In genomic region chr6:86067145-86067544, GRCm38 (mm10) we compare ENCODE assay signal across 27 mouse cellular contexts. TPM values are rescaled to one million over a fixed set of nuclear protein-coding genes. Genes with fewer than 3 reads are reported as not detected.
DNase-seq lines count a peak whose midpoint lies in the region; ATAC-seq and TF ChIP-seq lines count a peak whose summit lies in the region.
"Had no signal": no experiment of that assay in that cellular context is flagged by ENCODE, and none has a peak within 500 bp of the region (broad histone marks: within the 10 kb centered on the region; RNA-seq: fewer than 3 reads in every experiment).

No protein-coding gene starts in this region.

- TF ChIP-seq CTCF in olfactory bulb, adult 2 months (IDR thresholded peaks at IDR 0.05; ENCODE audit: insufficient read depth, low read depth, low read length) = no peak

- no peaks in the 10 kb centered on the region for H3K27me3 ChIP-seq in hindbrain, embryonic 13.5 days
- H3K27me3 ChIP-seq in hindbrain, embryonic 14.5 days (ENCODE audit: control insufficient read depth, insufficient read depth, low read length) = no peaks in the 10 kb centered on the region
- H3K27me3 ChIP-seq in midbrain, embryonic 16.5 days (ENCODE audit: control insufficient read depth, insufficient read depth, low read depth, low read length) = no peaks in the 10 kb centered on the region
- H3K27me3 ChIP-seq in midbrain, embryonic 11.5 days (ENCODE audit: control insufficient read depth, insufficient read depth, low read length) = no peaks in the 10 kb centered on the region; the same call in 1 of the 2 replicates
- H3K27me3 ChIP-seq: embryonic facial prominence, embryonic 12.5 days; kidney, embryonic 15.5 days had no signal

- H3K9me3 ChIP-seq in hindbrain, embryonic 13.5 days = no peaks in the 10 kb centered on the region
- H3K9me3 ChIP-seq in hindbrain, embryonic 14.5 days (ENCODE audit: control insufficient read depth, low read length) = no peaks in the 10 kb centered on the region
- no peaks in the 10 kb centered on the region for H3K9me3 ChIP-seq in midbrain, embryonic 16.5 days (replicated peaks; ENCODE audit: control insufficient read depth, low read length, poor library complexity, severe bottlenecking)
- no peaks in the 10 kb centered on the region for H3K9me3 ChIP-seq in midbrain, embryonic 11.5 days (ENCODE audit: control insufficient read depth, low read length)
- H3K9me3 ChIP-seq: embryonic facial prominence, embryonic 12.5 days; hindbrain, embryonic 10.5 days; kidney, embryonic 15.5 days had no signal

- peak overlapping the region; percentile 56 for H3K27ac ChIP-seq in hindbrain, embryonic 13.5 days
- H3K27ac ChIP-seq in hindbrain, embryonic 14.5 days = no peak overlapping the region
- peak overlapping the region; percentile 34 for H3K27ac ChIP-seq in midbrain, embryonic 16.5 days (ENCODE audit: low read length)
- H3K27ac ChIP-seq in midbrain, embryonic 11.5 days (ENCODE audit: low read depth, low read length) = no peak overlapping the region
- H3K27ac ChIP-seq in olfactory bulb, adult 2 months (ENCODE audit: insufficient read depth, low read depth, low read length) = peak overlapping the region; percentile 100
- H3K27ac ChIP-seq: embryonic facial prominence, embryonic 12.5 days; hindbrain, embryonic 10.5 days; kidney, embryonic 15.5 days had no signal

- no peaks in the 10 kb centered on the region for H3K36me3 ChIP-seq in hindbrain, embryonic 13.5 days
- H3K36me3 ChIP-seq in hindbrain, embryonic 14.5 days (replicated peaks; ENCODE audit: control insufficient read depth, insufficient read depth) = no peaks in the 10 kb centered on the region
- no peaks in the 10 kb centered on the region for H3K36me3 ChIP-seq in midbrain, embryonic 16.5 days (ENCODE audit: control insufficient read depth, insufficient read depth, low read length)
- no peaks in the 10 kb centered on the region for H3K36me3 ChIP-seq in midbrain, embryonic 11.5 days (ENCODE audit: control insufficient read depth, insufficient read depth, low read length)
- H3K36me3 ChIP-seq: embryonic facial prominence, embryonic 12.5 days; hindbrain, embryonic 10.5 days; kidney, embryonic 15.5 days had no signal

- H3K4me1 ChIP-seq in hindbrain, embryonic 13.5 days (replicated peaks) = peaks cover 96% of the 10 kb centered on the region
- H3K4me1 ChIP-seq in hindbrain, embryonic 14.5 days (replicated peaks; ENCODE audit: control insufficient read depth, insufficient read depth, low read length) = peaks cover 81% of the 10 kb centered on the region
- H3K4me1 ChIP-seq in midbrain, embryonic 16.5 days (ENCODE audit: control insufficient read depth, insufficient read depth, low read length) = peaks cover 68% of the 10 kb centered on the region
- H3K4me1 ChIP-seq in midbrain, embryonic 11.5 days (ENCODE audit: control insufficient read depth, insufficient read depth, low read length) = peaks cover 35% of the 10 kb centered on the region
- H3K4me1 ChIP-seq in olfactory bulb, adult 2 months (ENCODE audit: control insufficient read depth, insufficient read depth, low read length) = peaks cover 51% of the 10 kb centered on the region
- H3K4me1 ChIP-seq: embryonic facial prominence, embryonic 12.5 days; kidney, embryonic 15.5 days had no signal

- H3K4me3 ChIP-seq in hindbrain, embryonic 13.5 days = no peak overlapping the region
- no peak overlapping the region for H3K4me3 ChIP-seq in hindbrain, embryonic 14.5 days (replicated peaks; ENCODE audit: low read length)
- H3K4me3 ChIP-seq in midbrain, embryonic 16.5 days (ENCODE audit: low read depth, low read length) = no peak overlapping the region
- no peak overlapping the region for H3K4me3 ChIP-seq in midbrain, embryonic 11.5 days (ENCODE audit: low read depth, low read length)
- H3K4me3 ChIP-seq in olfactory bulb, adult 2 months (ENCODE audit: insufficient read depth, low read depth, low read length) = no peak overlapping the region
- H3K4me3 ChIP-seq: embryonic facial prominence, embryonic 12.5 days; hindbrain, embryonic 10.5 days; kidney, embryonic 15.5 days had no signal

- peak; percentile 51 for ATAC-seq in cerebellum, adult (ENCODE audit: insufficient number of reproducible peaks, low FRiP score, low TSS enrichment)
- ATAC-seq in hindbrain, embryonic 13.5 days (ENCODE audit: low FRiP score) = no peak
- no peak for ATAC-seq in hindbrain, embryonic 14.5 days (ENCODE audit: low FRiP score)
- no peak for ATAC-seq in midbrain, embryonic 16.5 days
- no peak for ATAC-seq in midbrain, embryonic 11.5 days (ENCODE audit: low FRiP score)
- ATAC-seq: activated CD4-positive, CD25-positive, alpha-beta regulatory T cell, adult 4 months; intestine, postnatal 0 days had no signal

- DNase-seq in cerebellum, adult 9-11 months = no peak
- DNase-seq in hindbrain, embryonic 14.5 days (ENCODE audit: low spot score) = no peak
- DNase-seq in midbrain, embryonic 11.5 days (ENCODE audit: low spot score, missing footprints) = no peak
- DNase-seq in kidney, adult 11 months = no peak
- DNase-seq: adrenal gland, adult 8-10 months; cerebellum, adult 8-10 months; kidney, postnatal 36 days; lung, postnatal 4 days; thymus, postnatal 14 days had no signal

- no peak overlapping the region for H3K9ac ChIP-seq in hindbrain, embryonic 13.5 days
- H3K9ac ChIP-seq in hindbrain, embryonic 14.5 days = no peak overlapping the region
- 0 out of 2 replicates have a peak overlapping the region, but pooled peaks have one; percentile 27 for H3K9ac ChIP-seq in midbrain, embryonic 16.5 days (ENCODE audit: low read depth, low read length)
- H3K9ac ChIP-seq in midbrain, embryonic 11.5 days (ENCODE audit: low read length) = no peak overlapping the region
- H3K9ac ChIP-seq: embryonic facial prominence, embryonic 12.5 days; kidney, embryonic 15.5 days had no signal

- TF ChIP-seq POLR2A in olfactory bulb, adult 2 months (IDR thresholded peaks at IDR 0.05; ENCODE audit: insufficient read depth, low read depth, low read length) = no peak

- WGBS in hindbrain, embryonic 13.5 days = 57% methylated on average over 5 of the region's 5 CpGs
- 40% methylated on average over 5 of the region's 5 CpGs for WGBS in hindbrain, embryonic 14.5 days
- 39% methylated on average over 5 of the region's 5 CpGs for WGBS in midbrain, embryonic 16.5 days
- 56% methylated on average over 5 of the region's 5 CpGs for WGBS in midbrain, embryonic 11.5 days
- WGBS in olfactory bulb, adult 2 months = 26% methylated on average over 5 of the region's 5 CpGs

- H3K4me2 ChIP-seq in hindbrain, embryonic 13.5 days = no peak overlapping the region
- H3K4me2 ChIP-seq in hindbrain, embryonic 14.5 days (replicated peaks) = no peak overlapping the region
- no peak overlapping the region for H3K4me2 ChIP-seq in midbrain, embryonic 16.5 days (ENCODE audit: low read length)
- no peak overlapping the region for H3K4me2 ChIP-seq in midbrain, embryonic 11.5 days
- H3K4me2 ChIP-seq: embryonic facial prominence, embryonic 12.5 days; heart, embryonic 11.5 days; kidney, embryonic 15.5 days had no signal

RNA-seq across cellular contexts. Expression of gene Add2, which starts 38.7 kb away (rescaled TPM):
- 173 and 185 TPM in 2 replicates for polyA plus RNA-seq in hindbrain, embryonic 13.5 days (2015; fragmentation: Nextera tagmentation; extraction: Ambion mirVana)
- 102 and 111 TPM in 2 replicates for polyA plus RNA-seq in hindbrain, embryonic 14.5 days (2014; fragmentation: Nextera tagmentation; extraction: Ambion mirVana)
- 166 and 197 TPM in 2 replicates for polyA plus RNA-seq in midbrain, embryonic 16.5 days (2015; fragmentation: Nextera tagmentation; extraction: Ambion mirVana)
- 57.8 and 64.5 TPM in 2 replicates for polyA plus RNA-seq in midbrain, embryonic 11.5 days (2014; fragmentation: Nextera tagmentation; extraction: Ambion mirVana)
- 39.6 TPM in 1 of 2 replicates, not detected in the other for polyA plus RNA-seq in olfactory bulb, adult 2 months (2012; ENCODE audit: insufficient read depth, insufficient read length, low replicate concordance, missing spikeins)
- polyA plus RNA-seq: activated CD4-positive, CD25-positive, alpha-beta regulatory T cell, adult 4 months; liver, adult 2 months had no signal

RNA-seq across cellular contexts. Expression of gene Figla, which starts 51.2 kb away (rescaled TPM):
- polyA plus RNA-seq in hindbrain, embryonic 13.5 days (2015; fragmentation: Nextera tagmentation; extraction: Ambion mirVana) = not detected in 2 replicates
- not detected in 2 replicates for polyA plus RNA-seq in hindbrain, embryonic 14.5 days (2014; fragmentation: Nextera tagmentation; extraction: Ambion mirVana)
- polyA plus RNA-seq in midbrain, embryonic 16.5 days (2015; fragmentation: Nextera tagmentation; extraction: Ambion mirVana) = not detected in 2 replicates
- polyA plus RNA-seq in midbrain, embryonic 11.5 days (2014; fragmentation: Nextera tagmentation; extraction: Ambion mirVana) = not detected in 2 replicates
- polyA plus RNA-seq in olfactory bulb, adult 2 months (2012; ENCODE audit: insufficient read depth, insufficient read length, low replicate concordance, missing spikeins) = not detected in 2 replicates
- polyA plus RNA-seq: activated CD4-positive, CD25-positive, alpha-beta regulatory T cell, adult 4 months; embryonic facial prominence, embryonic 12.5 days; frontal cortex, adult 2 months; gonadal fat pad, adult 2 months; heart, embryonic 11.5 days; heart, postnatal 0 days; hindbrain, embryonic 10.5 days; intestine, postnatal 0 days; kidney, embryonic 15.5 days; limb, embryonic 11.5 days; liver, adult 2 months; liver, embryonic 16.5 days; lung, embryonic 16.5 days; neural tube, embryonic 14.5 days had no signal

Comparison
In these comparisons a context has a peak if more than half of its experiments do, and no peak if none do; other contexts are left out.
1. H3K27ac ChIP-seq: peak in hindbrain, embryonic 13.5 days (single experiment), midbrain, embryonic 16.5 days (single experiment) and olfactory bulb, adult 2 months (single experiment); none in hindbrain, embryonic 14.5 days (single experiment) and midbrain, embryonic 11.5 days (single experiment).